Mouse (Mus musculus): ENCODE measurements around the gene Ltk. TPM values are rescaled to one million over a fixed set of nuclear protein-coding genes. Genes with fewer than 3 reads are reported as not detected.

The Ltk gene
- total and polyA plus RNA-seq, 2 experiments = 0.66 TPM; not detected in 1

DNA sequence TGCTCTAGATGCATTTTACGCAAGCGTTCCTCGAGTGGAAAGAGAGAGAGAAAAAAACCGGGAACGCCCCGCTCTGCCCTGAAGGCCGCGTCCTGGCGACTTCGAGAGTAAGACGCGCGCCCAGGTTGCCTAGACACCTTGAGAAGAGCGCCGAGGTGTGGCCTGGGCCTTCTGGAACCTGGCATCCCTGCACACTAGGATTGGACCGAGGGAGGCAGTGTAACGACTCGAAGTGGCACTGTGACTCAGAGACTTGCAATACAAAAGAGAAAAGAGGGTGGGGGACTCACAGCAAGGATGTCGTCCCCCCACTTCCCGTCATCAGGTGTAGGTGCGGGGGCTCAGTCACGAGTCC is 16.4 kb downstream of the Ltk start:
- Histone ChIP-seq H3K4me3 (ENCODE audit: insufficient read depth, low read depth, low read length) (no peak overlapping the region), H3K4me1 (ENCODE audit: control insufficient read depth, insufficient read depth, low read length) (peaks cover 14% of the 10 kb centered on the region; the same call in 1 of the 2 replicates), H3K27me3 (ENCODE audit: control insufficient read depth, insufficient read depth, low read length) (peaks cover 8% of the 10 kb centered on the region), H3K9ac (ENCODE audit: low read depth, low read length) (no peak overlapping the region), H3K36me3 (ENCODE audit: control insufficient read depth, insufficient read depth, low read length) (no peaks in the 10 kb centered on the region), H3K27ac (replicated peaks; ENCODE audit: insufficient read depth, low read depth, low read length) (no peak overlapping the region), H3K79me2 (ENCODE audit: control insufficient read depth, insufficient read depth, low read length) (no peaks in the 10 kb centered on the region)
- WGBS = 47% methylated on average over 22 of the region's 22 CpGs
- no peak for DNase-seq (ENCODE audit: extremely low read depth, low read depth, low spot score)
- TF ChIP-seq CTCF (IDR thresholded peaks at IDR 0.05; ENCODE audit: low read depth, low read length) (no peak), POLR2A (IDR thresholded peaks at IDR 0.05; ENCODE audit: extremely low read depth, insufficient read depth, low read length) (no peak)

DNA sequence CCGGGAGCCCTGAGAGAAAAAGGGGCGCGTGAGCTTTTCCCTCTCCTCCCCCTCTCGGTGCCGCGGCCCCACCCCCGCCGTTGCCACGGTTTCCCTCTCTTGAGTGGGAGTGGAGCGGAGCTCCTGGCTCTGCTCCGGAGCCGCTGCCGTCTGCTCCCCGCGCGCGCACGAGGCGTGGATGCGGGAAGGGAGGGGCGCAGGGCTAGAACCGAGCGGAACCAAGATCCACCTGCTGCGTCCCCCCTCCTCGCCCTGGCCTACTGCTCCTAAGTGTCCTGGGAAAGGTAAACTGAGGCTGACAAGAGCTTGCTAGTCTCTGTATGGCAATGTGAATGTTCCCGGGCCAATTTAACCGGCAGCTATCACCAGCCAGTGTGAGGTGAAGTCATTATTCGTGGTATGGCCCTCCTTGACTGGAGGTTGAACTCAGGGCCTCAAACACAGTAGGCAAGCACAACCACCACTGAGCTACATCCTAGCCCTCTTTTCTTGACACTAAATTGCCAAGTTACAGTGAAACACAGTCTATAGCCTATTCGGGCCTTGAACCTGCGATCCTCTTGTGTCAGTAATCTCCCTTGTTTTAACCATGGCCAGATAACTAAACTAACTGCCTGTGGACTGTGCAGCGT is 16.9 kb downstream of the Ltk start:
- no peaks in the 10 kb centered on the region for H3K36me3 ChIP-seq (ENCODE audit: control insufficient read depth, insufficient read depth, low read length)
- no peak for DNase-seq (ENCODE audit: extremely low read depth, low read depth, low spot score)
- 16% methylated on average over 30 of the region's 31 CpGs for WGBS
- TF ChIP-seq CTCF (IDR thresholded peaks at IDR 0.05; ENCODE audit: low read depth, low read length) = no peak
- no peak for TF ChIP-seq POLR2A (IDR thresholded peaks at IDR 0.05; ENCODE audit: extremely low read depth, insufficient read depth, low read length)
- no peak overlapping the region for H3K27ac ChIP-seq (replicated peaks; ENCODE audit: insufficient read depth, low read depth, low read length)
- peaks cover 14% of the 10 kb centered on the region; the same call in 1 of the 2 replicates for H3K4me1 ChIP-seq (ENCODE audit: control insufficient read depth, insufficient read depth, low read length)
- peak overlapping the region; percentile 84 for H3K9ac ChIP-seq (ENCODE audit: low read depth, low read length)
- H3K4me3 ChIP-seq (ENCODE audit: insufficient read depth, low read depth, low read length) = peak overlapping the region; percentile 82
- H3K79me2 ChIP-seq (ENCODE audit: control insufficient read depth, insufficient read depth, low read length) = no peaks in the 10 kb centered on the region
- peaks cover 8% of the 10 kb centered on the region for H3K27me3 ChIP-seq (ENCODE audit: control insufficient read depth, insufficient read depth, low read length)

DNA sequence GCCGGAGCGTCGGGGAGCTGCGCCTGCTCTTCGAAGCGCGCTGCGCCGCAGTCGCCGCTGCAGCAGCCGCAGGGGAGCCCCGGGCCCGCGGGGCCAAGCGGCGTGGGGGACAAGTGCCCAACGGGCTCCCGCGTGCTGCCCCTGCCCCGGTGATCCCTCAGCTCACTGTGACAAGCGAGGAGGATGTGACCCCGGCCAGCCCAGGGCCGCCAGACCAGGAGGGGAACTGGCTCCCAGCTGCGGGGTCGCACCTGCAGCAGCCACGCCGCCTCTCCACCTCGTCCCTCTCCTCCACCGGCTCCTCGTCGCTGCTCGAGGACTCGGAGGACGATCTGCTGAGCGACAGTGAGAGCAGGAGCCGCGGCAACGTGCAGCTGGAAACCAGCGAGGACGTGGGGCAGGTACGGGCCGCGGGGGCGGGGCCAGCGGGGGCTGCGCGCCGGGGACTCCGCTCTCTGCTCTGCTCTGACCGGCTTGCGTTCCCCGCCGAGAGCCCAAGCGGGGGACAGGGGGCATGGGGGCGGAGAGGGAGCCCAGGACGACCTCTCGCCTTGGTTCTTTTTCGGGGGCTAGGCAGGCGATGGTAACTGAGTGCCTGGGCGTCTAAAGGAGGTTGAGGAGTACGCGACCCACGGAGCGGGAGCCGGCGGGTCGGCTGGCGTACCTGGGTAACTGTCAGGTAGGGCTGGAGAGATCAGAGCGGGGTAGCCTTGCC is 17.6 kb downstream of the Ltk start:
- Histone ChIP-seq H3K27ac (replicated peaks; ENCODE audit: insufficient read depth, low read depth, low read length) (no peak overlapping the region), H3K4me1 (ENCODE audit: control insufficient read depth, insufficient read depth, low read length) (peaks cover 14% of the 10 kb centered on the region; the same call in 1 of the 2 replicates)

DNA sequence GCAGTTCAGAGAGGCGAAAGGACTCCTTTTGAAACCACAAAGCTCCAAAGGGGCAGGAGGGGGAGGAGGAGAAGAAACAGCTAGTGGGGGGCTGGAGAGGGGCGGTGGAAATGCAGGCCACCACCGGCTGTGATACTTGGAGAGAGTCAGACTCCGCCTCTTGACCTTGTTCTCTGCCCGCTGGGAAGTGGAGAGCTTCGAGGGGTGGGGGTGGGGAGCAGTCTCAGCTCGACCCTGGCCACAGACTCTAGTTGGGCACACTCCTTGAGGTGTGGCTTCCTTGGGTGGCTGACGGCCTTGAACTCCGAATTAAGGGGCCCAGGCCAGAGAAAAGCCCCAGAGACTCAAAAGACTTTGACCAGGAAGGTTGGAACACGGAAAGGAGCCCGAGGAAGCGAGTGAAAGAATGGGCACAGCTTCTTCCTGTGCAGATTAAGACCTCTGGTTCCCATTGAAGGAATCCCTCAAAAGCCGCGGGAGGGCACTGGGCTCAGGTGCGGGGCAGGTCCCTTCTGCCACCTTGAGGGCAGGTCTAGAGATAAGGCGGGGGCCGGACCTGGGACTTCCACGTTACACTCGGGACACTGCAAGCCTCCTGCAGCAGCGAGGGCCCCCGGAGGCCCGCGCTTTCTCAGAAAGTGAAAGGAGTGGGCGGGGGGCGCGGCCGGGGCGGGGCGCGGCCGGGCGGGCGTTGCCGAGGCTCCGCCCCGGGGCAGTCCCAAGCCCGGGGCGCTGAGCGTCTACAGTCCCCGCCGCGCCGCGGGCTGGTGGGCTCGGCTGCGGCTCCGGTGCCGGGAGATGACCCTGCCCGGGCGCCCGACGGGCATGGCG is 18.4 kb downstream of the Ltk start, which contains the start of gene Itpka:
TSS of gene Itpka (plus strand) at position 757 of the 831 bp plus-strand sequence.
- H3K27ac ChIP-seq (replicated peaks; ENCODE audit: insufficient read depth, low read depth, low read length) = 0 out of 2 replicates have a peak within 1 kb of the TSS, but pooled peaks have one; percentile 19
- 3% methylated on average over 48 of the region's 53 CpGs for WGBS
- no peaks in the 10 kb centered on the region for H3K79me2 ChIP-seq (ENCODE audit: control insufficient read depth, insufficient read depth, low read length)
- H3K4me1 ChIP-seq (ENCODE audit: control insufficient read depth, insufficient read depth, low read length) = peaks cover 14% of the 10 kb centered on the region; the same call in 1 of the 2 replicates
- H3K4me3 ChIP-seq (ENCODE audit: insufficient read depth, low read depth, low read length) = peak within 1 kb of the TSS; percentile 82
- H3K27me3 ChIP-seq (ENCODE audit: control insufficient read depth, insufficient read depth, low read length) = peaks cover 8% of the 10 kb centered on the region
- peak; percentile 17 for DNase-seq (ENCODE audit: extremely low read depth, low read depth, low spot score)
- H3K9ac ChIP-seq (ENCODE audit: low read depth, low read length) = peak within 1 kb of the TSS; percentile 84
- no peaks in the 10 kb centered on the region for H3K36me3 ChIP-seq (ENCODE audit: control insufficient read depth, insufficient read depth, low read length)
- TF ChIP-seq CTCF (IDR thresholded peaks at IDR 0.05; ENCODE audit: low read depth, low read length) = no peak
- no peak for TF ChIP-seq POLR2A (IDR thresholded peaks at IDR 0.05; ENCODE audit: extremely low read depth, insufficient read depth, low read length)

More for the DNA sequence above, 17.6 kb downstream of the Ltk start:
- no peak for DNase-seq (ENCODE audit: extremely low read depth, low read depth, low spot score)
- H3K36me3 ChIP-seq (ENCODE audit: control insufficient read depth, insufficient read depth, low read length) = no peaks in the 10 kb centered on the region
- peaks cover 8% of the 10 kb centered on the region for H3K27me3 ChIP-seq (ENCODE audit: control insufficient read depth, insufficient read depth, low read length)
- 1% methylated on average over 70 of the region's 70 CpGs for WGBS
- TF ChIP-seq POLR2A (IDR thresholded peaks at IDR 0.05; ENCODE audit: extremely low read depth, insufficient read depth, low read length) = no peak
- TF ChIP-seq CTCF (IDR thresholded peaks at IDR 0.05; ENCODE audit: low read depth, low read length) = no peak
- H3K4me3 ChIP-seq (ENCODE audit: insufficient read depth, low read depth, low read length) = peak overlapping the region; percentile 82
- no peaks in the 10 kb centered on the region for H3K79me2 ChIP-seq (ENCODE audit: control insufficient read depth, insufficient read depth, low read length)
- H3K9ac ChIP-seq (ENCODE audit: low read depth, low read length) = peak overlapping the region; percentile 84

DNA sequence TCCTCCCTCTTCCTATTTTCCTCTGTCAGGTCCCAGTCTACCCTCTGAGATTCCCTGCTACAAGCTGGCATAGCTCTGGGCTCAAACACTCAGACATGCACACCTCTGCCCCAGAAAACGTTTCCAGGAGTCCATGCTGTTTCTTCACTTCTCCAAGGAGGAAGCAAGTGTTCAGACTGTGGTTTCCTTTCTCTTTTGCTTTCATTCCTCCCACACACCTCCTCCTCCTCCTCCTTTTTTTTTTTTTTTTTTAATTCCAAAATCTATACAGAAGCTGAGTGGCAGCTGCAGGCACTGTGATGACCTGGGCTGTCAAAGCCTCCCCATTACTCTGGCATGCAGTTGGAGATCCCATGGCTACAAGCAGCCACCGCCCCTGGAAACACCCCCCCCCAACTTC is 19.7 kb downstream of the Ltk start:
- DNase-seq (ENCODE audit: extremely low read depth, low read depth, low spot score) = no peak
- 66% methylated on average over 2 of the region's 2 CpGs for WGBS
- no peaks in the 10 kb centered on the region for H3K79me2 ChIP-seq (ENCODE audit: control insufficient read depth, insufficient read depth, low read length)
- peaks cover 8% of the 10 kb centered on the region for H3K27me3 ChIP-seq (ENCODE audit: control insufficient read depth, insufficient read depth, low read length)
- no peak overlapping the region for H3K27ac ChIP-seq (replicated peaks; ENCODE audit: insufficient read depth, low read depth, low read length)
- no peak overlapping the region for H3K4me3 ChIP-seq (ENCODE audit: insufficient read depth, low read depth, low read length)
- peaks cover 14% of the 10 kb centered on the region; the same call in 1 of the 2 replicates for H3K4me1 ChIP-seq (ENCODE audit: control insufficient read depth, insufficient read depth, low read length)
- H3K9ac ChIP-seq (ENCODE audit: low read depth, low read length) = no peak overlapping the region
- H3K36me3 ChIP-seq (ENCODE audit: control insufficient read depth, insufficient read depth, low read length) = no peaks in the 10 kb centered on the region
- TF ChIP-seq POLR2A (IDR thresholded peaks at IDR 0.05; ENCODE audit: extremely low read depth, insufficient read depth, low read length) = no peak
- no peak for TF ChIP-seq CTCF (IDR thresholded peaks at IDR 0.05; ENCODE audit: low read depth, low read length)

Data from liver, adult 2 months (tissue).